Mouse (Mus musculus) cerebellum, adult 11 months (tissue): ENCODE results near the gene Col9a2.

Source experiments
- DNase-seq: peaks from one replicate; pipeline ENCODE4 v3.0.0; 2022

The Col9a2 gene

GRCm38 (mm10) chr4:121090211-121090610, 51.0 kb downstream of the Col9a2 start:
- DNase-seq: no peak

- DNase-seq: peak; percentile 80
Measured at GRCm38 (mm10) chr4:121097650-121098378, 58.6 kb downstream of the Col9a2 start, which contains the start of gene Zmpste24. TSS of gene Zmpste24 (minus strand) at chr4:121098241.

GRCm38 (mm10) chr4:121103304-121103703, 64.1 kb downstream of the Col9a2 start:
- no peak for DNase-seq
